Mouse (Mus musculus): ENCODE results near the gene Hist1h3c.
"Not testable (repeated sequence)": the region's sequence is repeated elsewhere in the genome, so short reads cannot be mapped to it uniquely, and the experiment has no call there.

The Hist1h3c gene

GRCm38 (mm10) chr13:23745381-23746161 is at the start of gene Hist1h3c:
Gene Hist1h3c (minus strand): TSS chr13:23745602.
- DNase-seq (ENCODE audit: low read depth, low spot score) = peak; percentile 93

DNA sequence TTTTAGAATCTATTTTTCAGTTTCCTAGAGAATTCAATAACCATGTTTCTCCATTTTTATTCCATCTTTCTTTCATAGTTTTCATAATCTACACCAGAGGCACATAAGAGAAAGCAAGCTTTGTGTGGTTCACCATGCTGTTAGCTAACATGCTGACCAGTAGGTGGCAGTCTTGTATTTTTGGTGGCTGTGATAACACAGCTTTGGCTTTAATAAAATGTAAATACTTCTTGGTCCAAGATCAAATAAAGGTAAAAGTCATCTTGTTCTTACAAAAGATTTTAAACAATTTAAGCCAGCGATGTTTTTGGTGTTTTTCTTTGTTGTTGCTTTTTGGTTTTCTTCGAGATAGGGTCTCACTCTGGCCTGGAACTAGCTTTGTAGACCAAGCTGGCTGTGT is 47.1 kb upstream of the Hist1h3c start:
- peak; percentile 59 for DNase-seq (ENCODE audit: low read depth, low spot score)

DNA sequence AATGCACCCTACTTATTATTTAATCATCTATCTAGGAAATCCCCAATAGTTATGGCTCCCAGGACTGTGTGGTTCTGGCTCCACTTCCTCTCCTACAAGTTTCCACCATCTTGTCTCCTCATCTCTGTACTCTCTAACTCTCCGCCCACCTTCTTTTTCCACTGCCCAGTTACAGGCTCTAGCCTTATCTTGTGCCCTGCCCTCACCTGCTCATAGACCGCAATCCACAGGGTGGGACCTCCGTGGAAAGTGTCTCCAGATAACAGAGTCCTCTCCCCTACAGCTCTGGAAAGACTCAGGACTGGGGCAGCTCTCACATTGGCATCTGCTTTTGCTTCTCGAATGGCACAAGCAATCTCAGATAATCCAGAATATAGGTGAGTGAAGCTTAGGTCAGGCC is 33.6 kb upstream of the Hist1h3c start:
- no peak for DNase-seq (ENCODE audit: low read depth, low spot score)

- DNase-seq (ENCODE audit: low read depth, low spot score) = peak; percentile 50
Measured at GRCm38 (mm10) chr13:23778339-23778738, 32.9 kb upstream of the Hist1h3c start.

GRCm38 (mm10) chr13:23772561-23773313 is 27.3 kb upstream of the Hist1h3c start:
- peak; percentile 95 for DNase-seq (ENCODE audit: low read depth, low spot score)

DNA sequence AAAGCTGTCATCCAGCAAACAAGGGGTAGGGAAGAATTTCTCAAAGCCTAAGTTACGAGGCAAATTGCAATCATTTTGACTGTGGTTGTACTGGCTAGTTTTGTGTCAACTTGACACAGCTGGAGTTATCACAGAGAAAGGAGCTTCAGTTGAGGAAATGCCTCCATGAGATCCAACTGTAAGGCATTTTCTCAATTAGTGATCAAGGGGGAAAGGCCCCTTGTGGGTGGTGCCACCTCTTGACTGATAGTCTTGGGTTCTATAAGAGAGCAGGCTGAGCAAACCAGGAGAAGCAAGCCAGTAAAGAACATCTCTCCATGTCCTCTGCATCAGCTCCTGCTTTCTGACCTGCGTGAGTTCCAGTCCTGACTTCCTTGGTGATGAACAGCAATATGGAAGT is 24.2 kb upstream of the Hist1h3c start, which contains the start of gene Trim38:
Gene Trim38, plus strand, starts transcription at position 301 of the 400 bp plus-strand sequence.
- DNase-seq (ENCODE audit: low read depth, low spot score) = not testable (repeated sequence)

GRCm38 (mm10) chr13:23768834-23769397 is 23.5 kb upstream of the Hist1h3c start:
- DNase-seq (ENCODE audit: low read depth, low spot score) = no peak

DNA sequence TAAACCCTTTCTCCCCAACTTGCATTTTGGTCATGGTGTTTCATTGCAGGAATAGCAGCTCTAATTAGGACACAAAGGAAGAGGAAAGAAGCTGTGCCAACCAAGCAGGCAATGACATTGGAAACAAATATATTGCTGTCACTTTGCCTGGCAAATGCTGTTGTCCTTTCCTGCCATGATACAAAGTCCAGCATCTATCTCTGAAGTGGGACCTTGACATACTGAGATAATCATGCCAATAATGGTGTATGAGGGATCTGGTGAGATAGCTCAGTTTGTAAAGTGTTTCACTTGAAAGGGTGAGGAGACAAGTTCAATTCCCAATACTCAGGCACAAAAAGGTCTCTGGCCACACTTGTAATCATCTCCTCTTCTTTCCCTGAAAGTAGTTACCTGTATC is 21.4 kb upstream of the Hist1h3c start:
- DNase-seq (ENCODE audit: low read depth, low spot score) = no peak

DNA sequence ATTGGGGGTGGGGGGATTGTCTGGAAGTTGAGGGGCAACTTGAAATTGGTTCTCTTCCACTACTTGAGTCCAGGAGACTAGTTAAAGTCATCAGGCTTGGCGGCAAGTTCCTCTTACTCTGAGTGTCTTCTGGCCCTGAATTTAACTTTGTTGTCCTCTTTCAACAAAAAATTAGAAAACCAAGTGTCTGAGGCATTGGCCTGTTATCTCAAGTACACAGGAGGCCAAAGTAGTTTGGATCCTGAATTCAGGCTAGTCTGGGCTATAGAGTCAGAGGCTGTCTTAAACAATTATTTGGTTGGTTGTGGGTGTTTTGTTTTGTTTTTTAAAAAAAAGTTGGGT is 19.7 kb upstream of the Hist1h3c start:
- DNase-seq (ENCODE audit: low read depth, low spot score) = no peak

DNA sequence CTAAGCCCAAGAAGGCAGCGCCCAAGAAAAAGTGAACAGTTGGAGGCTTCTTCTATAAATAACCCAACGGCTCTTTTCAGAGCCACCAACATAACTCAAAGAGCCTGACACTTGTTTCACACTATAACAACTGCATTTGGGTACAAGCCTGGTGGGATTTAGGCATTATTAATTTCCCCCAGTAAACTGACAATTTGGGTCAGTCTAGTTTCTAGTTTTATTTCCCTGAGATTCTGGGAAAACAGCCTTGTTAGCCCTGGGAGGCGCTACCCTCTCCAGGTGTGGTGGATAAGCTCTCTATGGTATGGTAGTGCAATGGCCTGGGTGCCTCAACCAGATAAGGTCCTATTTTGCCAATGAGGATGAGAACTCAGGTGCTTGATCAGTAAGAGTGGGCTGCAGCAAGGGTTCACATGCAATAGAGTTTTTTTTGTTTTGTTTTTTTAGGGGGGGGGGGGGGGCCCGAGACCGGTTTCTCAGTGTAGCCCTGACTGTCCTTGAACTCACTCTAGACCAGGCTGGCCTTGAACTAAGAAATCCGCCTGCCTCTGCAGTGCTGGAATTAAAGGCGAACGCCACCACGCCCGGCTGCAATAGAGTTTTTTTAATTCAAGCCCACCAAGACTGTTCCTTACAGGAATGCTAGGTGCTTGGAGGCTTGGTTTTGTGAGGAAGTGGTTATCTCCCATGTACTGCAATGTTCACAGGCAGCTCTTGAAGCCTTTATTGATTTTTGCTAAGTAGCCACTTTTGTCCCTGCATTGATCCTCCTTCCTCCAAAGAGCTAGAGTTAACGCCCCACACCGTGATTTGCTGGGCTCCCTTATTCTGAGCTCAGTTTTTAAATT is 19.1 kb upstream of the Hist1h3c start:
- peak; percentile 83 for DNase-seq (ENCODE audit: low read depth, low spot score)

- DNase-seq (ENCODE audit: low read depth, low spot score) = peak; percentile 96
Measured at GRCm38 (mm10) chr13:23763586-23764323, 18.4 kb upstream of the Hist1h3c start, which contains the start of gene Hist1h1a. Gene Hist1h1a (plus strand): TSS chr13:23763666.

DNA sequence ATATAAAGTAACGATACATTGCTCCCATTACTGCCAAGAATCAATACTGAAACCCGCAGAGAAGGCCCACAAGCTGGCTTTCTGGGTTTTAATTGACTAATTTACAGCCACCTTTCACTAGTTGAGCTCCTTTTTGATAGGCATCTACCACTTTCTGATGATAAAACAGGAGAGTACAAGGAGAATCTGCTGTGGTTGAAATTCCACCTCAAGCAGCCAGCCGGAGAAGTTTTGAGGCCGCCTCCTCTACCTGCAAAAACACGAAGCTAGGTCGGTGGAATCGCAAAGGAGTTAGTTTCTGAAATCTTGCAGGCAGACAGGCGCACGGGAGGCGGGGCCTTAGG is 17.8 kb upstream of the Hist1h3c start:
- DNase-seq (ENCODE audit: low read depth, low spot score) = no peak

DNA sequence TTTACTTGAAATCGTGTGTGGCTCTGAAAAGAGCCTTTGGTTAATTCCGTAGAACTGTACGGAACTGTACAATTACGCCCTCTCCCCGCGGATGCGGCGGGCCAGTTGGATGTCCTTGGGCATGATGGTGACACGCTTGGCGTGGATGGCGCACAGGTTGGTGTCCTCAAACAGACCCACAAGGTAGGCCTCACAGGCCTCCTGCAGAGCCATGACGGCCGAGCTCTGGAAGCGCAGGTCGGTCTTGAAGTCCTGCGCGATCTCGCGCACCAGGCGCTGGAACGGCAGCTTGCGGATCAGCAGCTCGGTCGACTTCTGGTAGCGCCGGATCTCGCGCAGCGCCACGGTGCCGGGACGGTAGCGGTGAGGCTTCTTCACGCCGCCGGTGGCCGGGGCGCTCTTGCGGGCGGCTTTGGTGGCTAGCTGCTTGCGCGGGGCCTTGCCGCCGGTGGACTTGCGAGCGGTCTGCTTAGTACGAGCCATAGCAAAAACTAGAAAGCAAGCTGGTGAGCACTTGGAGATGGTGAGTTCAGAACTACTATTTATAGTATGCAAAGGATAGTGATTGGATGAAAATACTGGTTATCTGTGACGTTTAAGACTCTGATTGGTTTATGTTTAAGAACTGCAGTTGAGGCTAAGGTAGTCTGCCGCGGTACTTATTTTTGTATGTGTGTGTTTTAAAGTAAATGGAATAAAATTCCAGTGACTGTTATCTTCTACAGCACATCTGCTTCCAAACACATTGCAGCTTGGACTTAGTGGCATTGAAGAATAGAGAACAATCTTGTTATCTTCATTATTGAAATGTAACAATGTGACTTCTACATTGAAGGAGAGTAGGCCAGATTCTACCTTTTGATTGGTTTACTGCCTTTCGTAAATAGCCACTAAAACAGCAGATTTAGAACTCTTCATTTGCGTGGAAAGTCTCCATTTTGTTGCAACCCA is 16.7 kb upstream of the Hist1h3c start, which contains the start of gene Hist1h3a:
Gene Hist1h3a, minus strand, starts transcription at position 516 of the 951 bp plus-strand sequence.
- peak; percentile 89 for DNase-seq (ENCODE audit: low read depth, low spot score)

GRCm38 (mm10) chr13:23760972-23761864 is 15.8 kb upstream of the Hist1h3c start, which contains the start of gene Hist1h4a:
Gene Hist1h4a (minus strand): TSS chr13:23761230.
- peak; percentile 99 for DNase-seq (ENCODE audit: low read depth, low spot score)

- DNase-seq (ENCODE audit: low read depth, low spot score) = peak; percentile 83
Measured at GRCm38 (mm10) chr13:23760240-23760971, 15.0 kb upstream of the Hist1h3c start.

DNA sequence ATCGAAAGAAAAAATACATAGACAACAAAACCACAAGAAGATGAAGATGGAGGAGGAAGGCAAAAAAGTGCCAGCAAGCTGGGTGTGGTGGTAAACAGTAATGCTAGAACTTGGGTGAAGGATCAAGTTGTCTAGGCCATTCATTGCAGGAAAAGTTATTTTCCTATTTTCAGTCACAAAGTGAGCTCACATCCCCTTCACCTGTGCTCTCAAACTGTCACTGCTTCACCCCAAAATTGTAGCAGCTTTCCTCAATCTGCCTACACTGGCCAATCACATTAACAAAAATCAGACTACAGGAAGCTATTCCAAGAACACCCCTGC is 14.5 kb upstream of the Hist1h3c start:
- no peak for DNase-seq (ENCODE audit: low read depth, low spot score)

DNA sequence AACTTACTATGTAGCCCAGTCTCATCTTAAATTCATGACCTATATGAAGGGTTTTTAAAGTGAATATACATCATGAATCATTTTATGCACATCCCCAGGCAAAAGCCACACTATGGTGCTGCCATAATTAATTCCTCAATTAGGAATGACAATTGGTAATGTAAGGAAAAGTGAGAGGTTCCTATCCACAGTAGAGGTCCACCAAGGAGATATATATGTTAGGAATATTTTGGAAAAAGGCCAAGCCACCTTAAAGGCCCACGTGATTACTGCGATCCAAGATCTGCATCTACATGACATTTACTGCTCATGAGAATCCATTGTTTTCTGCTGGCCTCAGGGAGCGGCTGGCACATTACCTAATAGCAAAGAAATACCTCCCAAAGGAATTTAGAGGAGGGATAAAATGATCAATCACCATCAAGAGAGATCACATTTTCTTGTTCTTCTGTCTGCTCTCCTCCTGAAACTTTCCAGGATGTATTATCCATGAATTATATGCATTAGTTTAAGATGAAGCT is 13.9 kb upstream of the Hist1h3c start:
- DNase-seq (ENCODE audit: low read depth, low spot score) = peak; percentile 70

DNA sequence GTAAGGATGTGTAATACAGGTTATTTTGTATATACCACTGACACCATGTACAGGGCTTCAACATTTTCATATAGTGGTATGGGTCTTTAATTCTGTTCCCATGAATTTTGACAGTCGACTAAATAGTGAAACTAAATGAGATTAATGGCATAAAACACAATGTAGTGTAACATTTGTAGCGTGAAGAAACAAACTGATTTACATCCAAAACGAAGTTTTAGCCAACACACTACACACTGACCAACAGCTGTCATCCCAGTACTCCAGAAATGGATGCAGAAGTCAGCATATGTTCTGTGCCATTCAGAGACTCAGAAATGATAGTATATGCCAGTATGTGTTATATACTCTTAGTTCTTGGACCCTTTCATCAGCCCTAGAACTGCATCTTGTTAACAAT is 12.5 kb upstream of the Hist1h3c start:
- DNase-seq (ENCODE audit: low read depth, low spot score) = no peak
